Mouse (Mus musculus) limb, embryonic 14.5 days (tissue): Measurements from ENCODE around the gene Cacna2d3. TPM values are rescaled to one million over a fixed set of nuclear protein-coding genes. Genes with fewer than 3 reads are reported as not detected.

Source experiments
- ATAC-seq: fragments of 200-750 bp; cut with Nextera tagmentation; 2 replicates; pipeline ENCODE4 v1.8.0; 2017; ENCODE audit warnings: low read depth, moderate number of reproducible peaks, moderate TSS enrichment; ENCODE audit not compliant: low FRiP score
- DNase-seq: peaks from one replicate; pipeline ENCODE4 v3.0.0-alpha.2; 2015; ENCODE audit warnings: low spot score
- H3K27ac ChIP-seq: fragments of 300-500 bp; sonication (generic); replicated peaks from 2 replicates; pipeline ENCODE4 v1.5.1; 2014; ENCODE audit warnings: low read depth, mild to moderate bottlenecking, low read length, moderate library complexity, mixed read lengths
- H3K27me3 ChIP-seq: fragments of 300-500 bp; sonication (generic); 2 replicates; pipeline ENCODE4 v1.6.1; 2014; ENCODE audit warnings: low read length, mixed read lengths; ENCODE audit not compliant: control insufficient read depth, insufficient read depth
- H3K36me3 ChIP-seq: fragments of 300-500 bp; sonication (generic); 2 replicates; pipeline ENCODE4 v1.6.1; 2014; ENCODE audit warnings: mild to moderate bottlenecking, low read length, moderate library complexity, mixed read lengths; ENCODE audit not compliant: control insufficient read depth, insufficient read depth
- H3K4me1 ChIP-seq: fragments of 300-500 bp; sonication (generic); 2 replicates; pipeline ENCODE4 v1.6.1; 2014; ENCODE audit warnings: antibody characterized with exemption, low read length, mixed read lengths; ENCODE audit not compliant: control insufficient read depth, insufficient read depth
- H3K4me2 ChIP-seq: fragments of 300-500 bp; sonication (generic); replicated peaks from 2 replicates; pipeline ENCODE4 v1.6.1; 2014; ENCODE audit warnings: low read depth, mild to moderate bottlenecking, low read length, moderate library complexity; ENCODE audit not compliant: severe bottlenecking
- H3K4me3 ChIP-seq: fragments of 300-500 bp; sonication (generic); replicated peaks from 2 replicates; pipeline ENCODE4 v1.5.1; 2014; ENCODE audit warnings: low read length
- H3K9ac ChIP-seq: fragments of 300-500 bp; sonication (generic); 2 replicates; pipeline ENCODE4 v1.6.1; 2014; ENCODE audit warnings: mild to moderate bottlenecking, low read depth, low read length, moderate library complexity; ENCODE audit not compliant: severe bottlenecking
- H3K9me3 ChIP-seq: fragments of 300-500 bp; sonication (generic); 2 replicates; pipeline ENCODE4 v1.6.1; 2016; ENCODE audit warnings: low read length; ENCODE audit not compliant: control insufficient read depth
- POLR2A ChIP-seq: fragments of 200-500 bp; IDR thresholded peaks from 2 replicates; pipeline ENCODE4 v1.8.0; 2012; ENCODE audit warnings: inconsistent platforms, mild to moderate bottlenecking, moderate library complexity, borderline replicate concordance; ENCODE audit not compliant: insufficient read depth, insufficient read length; ENCODE audit errors: extremely low read depth
- WGBS: fragments of 180-500 bp; shearing (Covaris S2); extraction: QIAGEN DNeasy Blood & Tissue Kit; methylation state at CpG from one replicate; pipeline ENCODE4 v1.1.7; 2014; 5-methylcytosine and 5-hydroxymethylcytosine counted together
- polyA plus RNA-seq, 2 experiments: library from polyadenylated mRNA; depleted of rRNA in 1 of 2; stranded (reverse) in 1 of 2; unstranded in 1 of 2; fragments of >200 nt; fragmentation: Nextera tagmentation in 1 of 2; extraction: Ambion mirVana in 1 of 2; gene quantifications; 2 replicates each; pipeline versions ENCODE4 v1.2.1 to v1.2.3; 2012 to 2014

The Cacna2d3 gene
- polyA plus RNA-seq, 2 experiments = 4.9 to 6.3 TPM

GRCm38 (mm10) chr14:29191426-29191825, 530.2 kb downstream of the Cacna2d3 start:
- H3K27ac ChIP-seq = no peak overlapping the region
- H3K27me3 ChIP-seq = no peaks in the 10 kb centered on the region
- no peak overlapping the region for H3K9ac ChIP-seq
- ATAC-seq (no peak), DNase-seq (no peak)
- TF ChIP-seq POLR2A = no peak
- H3K9me3 ChIP-seq = no peaks in the 10 kb centered on the region
- WGBS = 93% methylated on average over 3 of the region's 3 CpGs
- no peaks in the 10 kb centered on the region for H3K4me1 ChIP-seq
- H3K4me3 ChIP-seq = no peak overlapping the region
- H3K36me3 ChIP-seq = no peaks in the 10 kb centered on the region
- no peak overlapping the region for H3K4me2 ChIP-seq

GRCm38 (mm10) chr14:29183730-29184129, 537.9 kb downstream of the Cacna2d3 start:
- Histone ChIP-seq H3K27ac (0 out of 2 replicates have a peak overlapping the region, but pooled peaks have one; percentile 29), H3K4me1 (peaks cover 4% of the 10 kb centered on the region; the same call in 1 of the 2 replicates), H3K36me3 (no peaks in the 10 kb centered on the region), H3K9me3 (no peaks in the 10 kb centered on the region), H3K27me3 (no peaks in the 10 kb centered on the region), H3K9ac (no peak overlapping the region), H3K4me3 (no peak overlapping the region), H3K4me2 (no peak overlapping the region)
- DNase-seq (peak; percentile 43), ATAC-seq (peak; percentile 50; the same call in 1 of the 2 replicates)
- 56% methylated on average over 5 of the region's 5 CpGs for WGBS
- TF ChIP-seq POLR2A = no peak

- Histone ChIP-seq H3K36me3 (no peaks in the 10 kb centered on the region), H3K27ac (no peak overlapping the region), H3K4me2 (no peak overlapping the region), H3K4me3 (no peak overlapping the region), H3K9me3 (no peaks in the 10 kb centered on the region), H3K9ac (no peak overlapping the region), H3K27me3 (no peaks in the 10 kb centered on the region), H3K4me1 (peaks cover 4% of the 10 kb centered on the region; the same call in 1 of the 2 replicates)
- WGBS = 76% methylated on average over 11 of the region's 11 CpGs
- ATAC-seq (no peak), DNase-seq (no peak)
- TF ChIP-seq POLR2A = no peak
Measured at GRCm38 (mm10) chr14:29179397-29179888, 542.2 kb downstream of the Cacna2d3 start.

GRCm38 (mm10) chr14:29178695-29179396, 542.8 kb downstream of the Cacna2d3 start:
- H3K9me3 ChIP-seq = no peaks in the 10 kb centered on the region
- ATAC-seq = no peak
- no peaks in the 10 kb centered on the region for H3K27me3 ChIP-seq
- no peak overlapping the region for H3K4me2 ChIP-seq
- H3K4me1 ChIP-seq = peaks cover 4% of the 10 kb centered on the region; the same call in 1 of the 2 replicates
- H3K36me3 ChIP-seq = no peaks in the 10 kb centered on the region
- peak; percentile 6 for DNase-seq
- 45% methylated on average over 15 of the region's 15 CpGs for WGBS
- no peak for TF ChIP-seq POLR2A
- H3K9ac ChIP-seq = no peak overlapping the region
- H3K27ac ChIP-seq = no peak overlapping the region
- H3K4me3 ChIP-seq = no peak overlapping the region

GRCm38 (mm10) chr14:29174762-29175161, 546.9 kb downstream of the Cacna2d3 start:
- no peak overlapping the region for H3K4me2 ChIP-seq
- no peak overlapping the region for H3K9ac ChIP-seq
- H3K36me3 ChIP-seq = no peaks in the 10 kb centered on the region
- WGBS = 73% methylated on average over 3 of the region's 3 CpGs
- H3K27me3 ChIP-seq = no peaks in the 10 kb centered on the region
- H3K4me3 ChIP-seq = no peak overlapping the region
- ATAC-seq (no peak), DNase-seq (no peak)
- TF ChIP-seq POLR2A = no peak
- H3K9me3 ChIP-seq = no peaks in the 10 kb centered on the region
- H3K4me1 ChIP-seq = peaks cover 4% of the 10 kb centered on the region; the same call in 1 of the 2 replicates
- no peak overlapping the region for H3K27ac ChIP-seq

- no peaks in the 10 kb centered on the region for H3K4me1 ChIP-seq
- no peak overlapping the region for H3K4me2 ChIP-seq
- H3K9me3 ChIP-seq = no peaks in the 10 kb centered on the region
- no peak overlapping the region for H3K27ac ChIP-seq
- no peak overlapping the region for H3K4me3 ChIP-seq
- no peak overlapping the region for H3K9ac ChIP-seq
- 53% methylated on average over 2 of the region's 2 CpGs for WGBS
- no peak for TF ChIP-seq POLR2A
- no peak for ATAC-seq
- no peaks in the 10 kb centered on the region for H3K27me3 ChIP-seq
- no peak for DNase-seq
- no peaks in the 10 kb centered on the region for H3K36me3 ChIP-seq
Measured at GRCm38 (mm10) chr14:29172207-29172606, 549.5 kb downstream of the Cacna2d3 start.
